Mouse (Mus musculus): ENCODE results near the gene Samd4b. TPM values are rescaled to one million over a fixed set of nuclear protein-coding genes. Genes with fewer than 3 reads are reported as not detected.

Samd4b gene
- polyA plus RNA-seq, 2 experiments = 33.0 to 82.0 TPM

DNA sequence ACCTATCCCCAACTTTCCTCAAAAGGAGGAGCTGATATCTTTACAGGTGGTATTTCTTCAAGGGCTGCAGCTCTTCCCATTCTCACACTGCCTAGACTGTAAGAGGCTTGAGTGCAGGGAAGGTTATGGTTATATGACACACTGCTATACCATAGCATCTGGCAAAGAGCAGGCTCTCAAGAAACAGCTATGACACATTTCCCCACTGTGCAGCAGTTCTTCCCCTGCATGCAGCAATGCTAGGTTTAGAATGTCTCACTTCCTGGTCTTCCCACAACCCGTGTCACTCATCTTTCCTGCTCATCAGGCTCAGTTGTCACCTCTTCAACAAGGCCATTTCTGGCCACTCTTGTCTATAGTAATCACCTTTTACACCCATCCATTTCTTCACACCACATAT, 167.4 kb downstream of the Samd4b start:
- WGBS = 86% methylated on average over 1 of the region's 1 CpGs
- no peak overlapping the region for H3K27ac ChIP-seq (replicated peaks; ENCODE audit: low read depth, low read length)
- H3K36me3 ChIP-seq (ENCODE audit: control insufficient read depth, insufficient read depth, low read length) = peaks cover 17% of the 10 kb centered on the region
- H3K4me3 ChIP-seq (replicated peaks; ENCODE audit: low read length) = no peak overlapping the region
- peaks cover 16% of the 10 kb centered on the region for H3K4me1 ChIP-seq (ENCODE audit: control insufficient read depth, insufficient read depth, low read length)
- H3K9me3 ChIP-seq (ENCODE audit: control insufficient read depth, low read length) = no peaks in the 10 kb centered on the region
- no peak overlapping the region for H3K4me2 ChIP-seq (replicated peaks; ENCODE audit: low read depth, low read length, severe bottlenecking)
- no peak for TF ChIP-seq POLR2A (IDR thresholded peaks at IDR 0.05; ENCODE audit: borderline replicate concordance, extremely low read depth, insufficient read depth, insufficient read length)
- no peak overlapping the region for H3K9ac ChIP-seq (ENCODE audit: low read depth, low read length, severe bottlenecking)
- DNase-seq (ENCODE audit: low spot score) (no peak), ATAC-seq (ENCODE audit: low FRiP score, low read depth) (no peak)
- no peaks in the 10 kb centered on the region for H3K27me3 ChIP-seq (ENCODE audit: control insufficient read depth, insufficient read depth, low read length)

DNA sequence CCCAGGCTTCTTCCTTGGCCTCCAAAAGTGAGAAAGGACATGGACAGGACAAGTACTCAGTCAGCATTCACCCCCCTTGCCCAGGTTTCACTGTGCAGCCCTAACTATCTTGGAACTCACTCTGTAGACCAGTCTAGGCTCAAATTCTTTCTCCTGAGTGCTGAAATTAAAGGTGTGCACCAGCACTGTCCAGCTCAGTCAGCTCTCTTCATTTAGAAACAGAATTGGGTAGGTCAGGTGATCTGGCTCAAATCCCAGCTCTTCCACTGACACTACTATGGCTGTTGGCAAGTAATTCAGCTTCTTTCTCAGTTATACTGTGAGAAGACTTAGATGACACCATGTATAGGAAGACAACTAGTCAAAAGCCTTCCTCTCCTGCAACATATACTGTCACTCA, 170.2 kb downstream of the Samd4b start:
- no peak overlapping the region for H3K27ac ChIP-seq (replicated peaks; ENCODE audit: low read depth, low read length)
- peaks cover 26% of the 10 kb centered on the region for H3K36me3 ChIP-seq (ENCODE audit: control insufficient read depth, insufficient read depth, low read length)
- H3K9me3 ChIP-seq (ENCODE audit: control insufficient read depth, low read length) = no peaks in the 10 kb centered on the region
- H3K9ac ChIP-seq (ENCODE audit: low read depth, low read length, severe bottlenecking) = no peak overlapping the region
- H3K4me2 ChIP-seq (replicated peaks; ENCODE audit: low read depth, low read length, severe bottlenecking) = no peak overlapping the region
- DNase-seq (ENCODE audit: low spot score) = no peak
- no peaks in the 10 kb centered on the region for H3K4me1 ChIP-seq (ENCODE audit: control insufficient read depth, insufficient read depth, low read length)
- no peak for ATAC-seq (ENCODE audit: low FRiP score, low read depth)
- H3K27me3 ChIP-seq (ENCODE audit: control insufficient read depth, insufficient read depth, low read length) = no peaks in the 10 kb centered on the region
- TF ChIP-seq POLR2A (IDR thresholded peaks at IDR 0.05; ENCODE audit: borderline replicate concordance, extremely low read depth, insufficient read depth, insufficient read length) = no peak
- H3K4me3 ChIP-seq (replicated peaks; ENCODE audit: low read length) = no peak overlapping the region

DNA sequence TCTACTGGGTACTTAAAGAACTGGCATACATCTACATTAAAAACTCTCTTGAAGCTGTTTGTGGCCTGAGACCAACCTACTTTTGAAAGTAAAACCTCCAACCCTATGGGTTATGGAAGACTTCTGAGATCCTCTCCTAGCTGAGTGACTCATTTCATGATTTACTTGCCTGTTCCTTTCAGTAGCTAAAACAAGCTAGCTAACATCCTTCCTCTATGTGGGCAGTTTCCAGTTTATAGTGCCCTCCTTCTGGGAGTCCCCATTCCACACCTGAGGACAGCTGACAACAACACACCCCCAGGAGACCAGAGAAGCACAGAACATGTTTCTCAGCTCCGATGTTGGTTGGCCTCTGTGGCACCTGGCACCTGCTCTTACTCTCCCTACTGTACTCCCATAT, 174.9 kb downstream of the Samd4b start:
- no peak for ATAC-seq (ENCODE audit: low FRiP score, low read depth)
- DNase-seq (ENCODE audit: low spot score) = no peak
- Histone ChIP-seq H3K9me3 (ENCODE audit: control insufficient read depth, low read length) (no peaks in the 10 kb centered on the region), H3K27ac (replicated peaks; ENCODE audit: low read depth, low read length) (no peak overlapping the region), H3K9ac (ENCODE audit: low read depth, low read length, severe bottlenecking) (no peak overlapping the region), H3K4me3 (replicated peaks; ENCODE audit: low read length) (no peak overlapping the region), H3K27me3 (ENCODE audit: control insufficient read depth, insufficient read depth, low read length) (no peaks in the 10 kb centered on the region), H3K4me2 (replicated peaks; ENCODE audit: low read depth, low read length, severe bottlenecking) (no peak overlapping the region), H3K4me1 (ENCODE audit: control insufficient read depth, insufficient read depth, low read length) (no peaks in the 10 kb centered on the region), H3K36me3 (ENCODE audit: control insufficient read depth, insufficient read depth, low read length) (peaks cover 56% of the 10 kb centered on the region)
- 92% methylated on average over 1 of the region's 1 CpGs for WGBS
- TF ChIP-seq POLR2A (IDR thresholded peaks at IDR 0.05; ENCODE audit: borderline replicate concordance, extremely low read depth, insufficient read depth, insufficient read length) = no peak

DNA sequence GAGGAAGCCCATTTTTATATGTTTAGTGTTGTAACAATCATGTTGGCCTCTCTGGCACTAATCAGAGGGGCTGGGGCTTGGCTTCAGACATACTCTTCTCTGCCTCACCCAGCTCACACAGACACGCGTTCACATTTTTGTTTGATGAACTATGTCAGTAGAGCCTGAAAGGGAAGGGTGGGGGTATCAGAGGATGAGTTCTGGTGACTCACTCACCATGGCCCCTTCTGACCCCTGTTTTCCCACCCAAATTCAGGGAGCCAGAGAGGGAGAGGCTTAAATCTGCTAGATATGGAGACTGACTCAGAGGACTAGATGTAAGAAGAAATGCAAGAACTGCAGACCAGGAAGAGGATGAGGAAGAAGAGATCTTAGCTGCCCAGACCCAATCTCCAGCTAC, 178.5 kb downstream of the Samd4b start:
- ATAC-seq (ENCODE audit: low FRiP score, low read depth) (no peak), DNase-seq (ENCODE audit: low spot score) (no peak)
- Histone ChIP-seq H3K27me3 (ENCODE audit: control insufficient read depth, insufficient read depth, low read length) (no peaks in the 10 kb centered on the region), H3K27ac (replicated peaks; ENCODE audit: low read depth, low read length) (no peak overlapping the region), H3K36me3 (ENCODE audit: control insufficient read depth, insufficient read depth, low read length) (peaks cover 85% of the 10 kb centered on the region), H3K4me2 (replicated peaks; ENCODE audit: low read depth, low read length, severe bottlenecking) (no peak overlapping the region), H3K4me1 (ENCODE audit: control insufficient read depth, insufficient read depth, low read length) (no peaks in the 10 kb centered on the region), H3K4me3 (replicated peaks; ENCODE audit: low read length) (no peak overlapping the region), H3K9ac (ENCODE audit: low read depth, low read length, severe bottlenecking) (no peak overlapping the region), H3K9me3 (ENCODE audit: control insufficient read depth, low read length) (no peaks in the 10 kb centered on the region)
- no peak for TF ChIP-seq POLR2A (IDR thresholded peaks at IDR 0.05; ENCODE audit: borderline replicate concordance, extremely low read depth, insufficient read depth, insufficient read length)
- 90% methylated on average over 2 of the region's 2 CpGs for WGBS

DNA sequence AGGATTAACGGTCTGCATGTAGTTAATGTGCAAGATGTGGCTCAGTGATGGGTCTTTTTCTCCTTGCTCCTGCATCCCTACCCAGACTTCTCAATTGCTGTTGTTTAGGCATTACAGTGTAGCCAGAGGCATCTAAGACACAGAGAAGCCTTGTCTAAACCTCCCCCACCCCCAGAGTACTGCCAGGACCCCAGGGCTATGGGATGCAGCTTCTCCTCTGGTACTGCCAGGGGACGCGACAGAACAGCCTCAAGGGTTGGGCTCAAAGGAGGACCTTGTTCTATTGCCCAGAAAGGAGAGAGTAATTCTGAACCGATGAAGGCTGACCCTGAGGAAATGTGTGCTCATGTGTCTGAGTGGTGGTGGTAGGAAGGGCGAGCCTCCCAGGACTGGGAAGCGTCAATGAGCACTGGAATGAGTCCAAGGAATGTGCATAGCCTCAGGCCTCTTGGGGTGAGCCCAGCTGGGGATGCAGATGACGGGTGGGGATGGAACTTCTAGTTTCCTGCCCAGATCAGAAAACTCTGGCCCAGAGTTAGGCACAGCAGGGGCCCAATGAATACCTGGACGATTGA, 179.8 kb downstream of the Samd4b start:
- no peak overlapping the region for H3K9ac ChIP-seq (ENCODE audit: low read depth, low read length, severe bottlenecking)
- H3K27me3 ChIP-seq (ENCODE audit: control insufficient read depth, insufficient read depth, low read length) = no peaks in the 10 kb centered on the region
- no peak overlapping the region for H3K27ac ChIP-seq (replicated peaks; ENCODE audit: low read depth, low read length)
- WGBS = 78% methylated on average over 8 of the region's 8 CpGs
- no peak overlapping the region for H3K4me2 ChIP-seq (replicated peaks; ENCODE audit: low read depth, low read length, severe bottlenecking)
- peak; percentile 35 for DNase-seq (ENCODE audit: low spot score)
- H3K9me3 ChIP-seq (ENCODE audit: control insufficient read depth, low read length) = no peaks in the 10 kb centered on the region
- H3K4me1 ChIP-seq (ENCODE audit: control insufficient read depth, insufficient read depth, low read length) = no peaks in the 10 kb centered on the region
- TF ChIP-seq POLR2A (IDR thresholded peaks at IDR 0.05; ENCODE audit: borderline replicate concordance, extremely low read depth, insufficient read depth, insufficient read length) = no peak
- H3K4me3 ChIP-seq (replicated peaks; ENCODE audit: low read length) = no peak overlapping the region
- H3K36me3 ChIP-seq (ENCODE audit: control insufficient read depth, insufficient read depth, low read length) = peaks cover 93% of the 10 kb centered on the region
- ATAC-seq (ENCODE audit: low FRiP score, low read depth) = 0 out of 2 replicates have a peak, but pooled peaks have one; percentile 15

DNA sequence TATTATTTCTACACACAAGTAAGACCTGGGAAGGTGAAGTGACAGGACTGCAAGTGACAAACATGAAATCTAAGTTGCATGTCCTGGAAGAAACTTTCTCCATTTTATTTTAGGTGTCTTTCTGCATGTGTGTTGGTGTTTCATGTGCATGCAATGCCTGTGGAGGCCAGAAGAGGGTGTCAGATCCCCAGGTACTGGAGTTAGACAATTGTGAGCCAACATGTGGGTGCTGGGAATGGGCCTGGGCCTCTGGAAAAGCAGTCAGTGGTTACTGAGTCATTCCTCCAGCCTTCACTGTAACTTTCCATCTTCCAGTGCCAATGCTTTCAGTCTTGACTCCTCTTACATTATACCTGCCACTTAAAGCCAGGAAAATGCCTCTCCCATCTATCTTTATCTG, 180.6 kb downstream of the Samd4b start:
- Histone ChIP-seq H3K4me2 (replicated peaks; ENCODE audit: low read depth, low read length, severe bottlenecking) (no peak overlapping the region), H3K27ac (replicated peaks; ENCODE audit: low read depth, low read length) (no peak overlapping the region), H3K4me3 (replicated peaks; ENCODE audit: low read length) (no peak overlapping the region), H3K9ac (ENCODE audit: low read depth, low read length, severe bottlenecking) (no peak overlapping the region), H3K36me3 (ENCODE audit: control insufficient read depth, insufficient read depth, low read length) (peaks cover 93% of the 10 kb centered on the region), H3K4me1 (ENCODE audit: control insufficient read depth, insufficient read depth, low read length) (no peaks in the 10 kb centered on the region), H3K27me3 (ENCODE audit: control insufficient read depth, insufficient read depth, low read length) (no peaks in the 10 kb centered on the region), H3K9me3 (ENCODE audit: control insufficient read depth, low read length) (no peaks in the 10 kb centered on the region)
- ATAC-seq (ENCODE audit: low FRiP score, low read depth) (no peak), DNase-seq (ENCODE audit: low spot score) (no peak)
- TF ChIP-seq POLR2A (IDR thresholded peaks at IDR 0.05; ENCODE audit: borderline replicate concordance, extremely low read depth, insufficient read depth, insufficient read length) = no peak
